Mouse (Mus musculus): Measurements from ENCODE around the gene Crcp.

The Crcp gene

DNA sequence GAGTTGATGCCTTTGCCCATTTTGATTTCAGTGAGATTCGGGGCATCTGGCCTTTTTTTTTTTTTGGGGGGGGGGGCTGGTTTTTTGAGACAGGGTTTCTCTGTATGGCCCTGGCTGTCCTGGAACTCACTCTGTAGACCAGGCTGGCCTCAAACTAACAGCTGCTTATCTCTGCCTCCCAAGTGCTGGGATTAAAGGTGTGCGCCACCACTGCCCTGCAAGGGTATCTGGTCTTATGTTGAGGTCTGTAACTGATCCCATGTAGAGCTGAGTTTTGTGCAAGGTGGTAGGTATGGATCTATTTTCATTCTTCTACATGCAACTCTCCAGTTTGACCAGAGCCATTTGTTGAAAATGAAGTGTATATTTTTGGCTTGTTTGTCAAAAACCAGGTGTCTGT, 27.2 kb downstream of the Crcp start:
- DNase-seq (ENCODE audit: low spot score) = no peak

DNA sequence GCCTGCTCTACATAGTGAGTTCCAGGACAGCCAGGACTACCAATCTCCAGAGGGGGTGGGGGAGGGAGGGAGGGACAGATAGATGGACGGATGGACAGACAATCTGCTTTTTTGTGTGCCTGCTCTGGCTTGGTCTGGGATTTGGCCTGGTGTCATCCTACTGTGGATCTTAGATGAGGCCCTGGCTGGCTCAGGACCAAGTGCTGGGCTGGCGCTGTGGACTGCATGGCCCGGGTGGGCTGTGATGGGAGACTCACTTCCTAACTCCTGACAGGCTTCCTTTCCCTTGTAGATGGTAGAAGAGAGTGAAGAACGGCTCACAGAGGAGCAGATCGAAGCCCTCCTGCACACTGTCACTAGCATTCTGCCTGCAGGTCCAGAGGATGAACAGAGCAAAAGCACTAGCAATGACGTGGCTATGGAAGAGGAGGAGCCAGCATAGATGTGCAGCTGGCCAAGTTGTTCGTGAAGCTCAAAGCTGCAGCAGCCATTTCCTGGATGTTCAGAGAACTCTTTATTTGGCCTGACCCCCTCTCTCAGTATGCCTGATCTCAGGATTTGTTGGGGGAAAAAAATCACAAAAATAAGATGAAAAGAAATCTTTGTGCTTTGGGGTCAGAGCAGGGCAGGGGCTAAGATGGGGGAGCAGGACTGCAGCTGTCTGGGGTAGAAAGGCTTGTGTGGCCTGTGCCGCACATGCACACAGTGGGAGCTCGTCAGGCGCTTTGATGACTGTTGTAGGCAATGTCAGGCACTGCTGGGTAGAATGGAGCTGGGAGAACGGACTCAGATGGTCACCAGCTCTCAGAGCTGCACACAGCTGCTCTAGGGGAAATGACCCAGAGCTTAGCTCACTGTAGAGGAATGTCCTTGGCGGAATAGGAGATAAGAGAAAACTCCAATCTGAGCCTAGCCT, 30.6 kb downstream of the Crcp start:
- DNase-seq (ENCODE audit: low spot score) = no peak

DNA sequence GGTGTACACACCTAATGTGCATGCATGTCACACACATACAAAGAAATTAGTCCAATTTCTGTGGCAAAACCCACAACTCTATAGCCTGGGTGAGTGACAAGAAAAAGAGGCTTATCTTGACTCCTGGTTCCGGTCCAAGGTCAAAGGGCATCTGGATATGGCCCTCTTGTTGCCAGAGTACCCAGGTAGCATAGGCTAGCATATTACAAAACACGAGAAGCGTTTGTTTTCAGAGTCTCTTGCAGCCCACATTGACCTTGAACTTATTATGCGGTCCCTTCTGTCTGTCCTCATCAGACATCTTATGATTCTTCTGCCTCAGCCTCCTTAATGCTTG, 31.2 kb downstream of the Crcp start:
- DNase-seq (ENCODE audit: low spot score) = no peak

DNA sequence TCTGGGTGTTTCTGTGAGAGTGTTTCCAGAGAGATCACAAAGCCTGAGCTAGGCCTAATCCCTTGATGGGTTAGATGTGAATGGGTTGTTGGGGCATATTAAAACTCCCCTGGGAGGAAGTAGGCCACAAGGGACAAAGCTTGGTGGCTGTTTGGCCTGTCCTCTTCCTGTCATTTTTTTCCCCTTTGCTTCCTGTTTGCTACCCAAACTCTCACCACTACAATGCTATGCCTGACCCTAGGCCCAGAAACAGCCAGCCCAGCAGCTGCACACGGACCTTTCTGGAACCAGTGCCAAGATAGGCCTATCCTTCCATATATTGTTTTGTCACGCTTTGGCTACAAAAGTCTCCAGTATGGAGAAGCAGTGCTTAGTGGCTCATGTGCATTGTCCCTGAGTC, 33.0 kb downstream of the Crcp start:
- no peak for DNase-seq (ENCODE audit: low spot score)

DNA sequence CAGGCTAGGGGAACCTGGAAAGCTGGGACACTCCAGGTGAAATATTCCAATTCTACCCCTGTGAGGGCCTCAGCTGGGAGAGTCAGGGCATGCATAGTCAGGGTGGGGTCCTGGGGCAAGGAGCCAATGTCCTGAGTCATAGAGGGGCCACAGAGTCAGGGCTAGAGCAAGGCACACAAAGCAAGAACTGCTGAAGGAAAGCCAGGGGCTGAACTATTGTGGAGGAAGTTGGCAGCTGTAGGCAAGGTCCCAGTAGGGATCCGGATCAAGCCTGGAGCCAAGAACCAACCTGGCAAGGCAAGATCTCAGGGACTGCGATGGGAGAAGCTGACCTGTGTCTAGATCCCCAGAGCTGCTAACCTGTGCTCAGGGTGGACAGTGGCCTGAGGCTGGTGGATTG, 34.7 kb downstream of the Crcp start:
- DNase-seq (ENCODE audit: low spot score) = no peak

DNA sequence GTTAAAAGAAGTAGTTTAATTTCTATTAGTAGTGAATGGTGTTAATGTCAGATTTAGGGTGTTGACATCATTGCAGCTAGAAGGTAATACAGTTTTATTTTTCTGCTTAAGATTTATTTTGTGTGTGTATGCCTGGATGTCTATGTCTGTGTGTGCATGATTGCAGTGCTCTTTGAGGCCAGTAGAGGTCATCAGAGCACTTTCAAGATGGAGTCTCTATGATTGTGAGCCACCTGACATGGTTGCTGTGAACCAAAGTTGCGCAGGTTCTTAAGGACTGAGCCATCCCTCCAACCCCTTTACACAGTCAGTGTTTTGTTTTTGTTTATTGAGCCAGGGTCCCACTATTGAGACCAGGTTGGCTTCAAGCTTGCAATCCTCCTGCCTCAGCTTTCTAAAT, 36.5 kb downstream of the Crcp start:
- DNase-seq (ENCODE audit: low spot score) = no peak

DNA sequence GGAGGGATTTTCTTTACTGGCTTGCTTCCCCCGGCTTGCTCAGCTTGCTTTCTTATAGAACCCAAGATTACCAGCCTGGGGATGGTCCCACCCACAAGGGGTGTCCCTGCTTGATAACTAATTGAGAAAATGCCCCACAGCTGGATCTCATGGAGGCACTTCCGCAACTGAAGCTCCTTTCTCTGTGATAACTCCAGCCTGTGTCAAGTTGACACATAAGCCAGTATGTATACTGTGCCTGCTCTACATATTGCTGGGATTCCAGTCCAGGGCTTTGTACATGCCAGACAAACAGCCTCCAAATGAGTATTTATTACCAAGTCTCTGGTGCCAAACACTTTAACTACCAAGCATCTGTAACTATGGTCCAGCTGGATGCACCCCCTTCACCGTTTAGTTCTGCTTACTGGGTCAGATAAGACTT, 38.8 kb downstream of the Crcp start:
- DNase-seq (ENCODE audit: low spot score) = peak; percentile 77

DNA sequence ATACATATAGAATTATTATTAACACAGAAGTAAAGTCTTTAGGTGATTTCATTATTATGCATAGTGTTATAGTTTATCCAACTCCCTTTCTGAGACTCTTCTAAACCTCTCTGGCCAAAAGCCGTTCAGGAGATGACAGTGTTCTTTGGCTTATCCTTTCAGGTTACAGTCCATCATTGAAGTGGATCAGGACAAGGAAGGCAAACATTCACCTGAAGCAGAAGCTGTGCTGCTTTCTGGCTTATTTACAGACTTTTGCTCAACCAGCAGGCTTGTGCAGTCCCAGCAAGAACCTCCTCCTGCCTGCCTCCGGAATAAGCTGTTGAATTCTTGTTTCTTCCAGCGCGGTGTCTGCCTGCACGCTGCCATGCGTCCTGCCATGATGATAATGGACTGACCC, 43.9 kb downstream of the Crcp start, which contains the start of gene Tpst1:
TSS of gene Tpst1 (plus strand) at position 301 of the 400 bp plus-strand sequence.
- no peak for DNase-seq (ENCODE audit: low spot score)

DNA sequence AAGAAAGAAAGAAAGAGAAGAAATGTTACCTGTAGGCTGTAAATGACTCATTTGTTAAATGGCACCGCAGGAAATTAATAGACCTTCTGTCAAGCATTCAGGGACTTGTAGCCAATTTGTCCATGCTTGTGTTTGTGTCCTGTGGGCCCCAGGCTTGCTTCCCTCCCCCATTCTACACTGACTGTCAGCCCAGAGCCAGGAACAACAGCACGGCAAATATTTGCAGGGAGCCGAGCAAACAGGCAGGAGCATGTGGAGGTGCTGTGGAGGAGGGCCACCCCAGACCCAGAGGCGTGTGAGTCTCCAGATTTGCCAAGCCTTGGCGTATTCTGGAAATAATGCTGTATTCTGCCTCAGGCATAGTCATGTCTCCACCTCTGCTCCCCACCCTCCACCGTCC, 45.4 kb downstream of the Crcp start:
- DNase-seq (ENCODE audit: low spot score) = no peak

DNA sequence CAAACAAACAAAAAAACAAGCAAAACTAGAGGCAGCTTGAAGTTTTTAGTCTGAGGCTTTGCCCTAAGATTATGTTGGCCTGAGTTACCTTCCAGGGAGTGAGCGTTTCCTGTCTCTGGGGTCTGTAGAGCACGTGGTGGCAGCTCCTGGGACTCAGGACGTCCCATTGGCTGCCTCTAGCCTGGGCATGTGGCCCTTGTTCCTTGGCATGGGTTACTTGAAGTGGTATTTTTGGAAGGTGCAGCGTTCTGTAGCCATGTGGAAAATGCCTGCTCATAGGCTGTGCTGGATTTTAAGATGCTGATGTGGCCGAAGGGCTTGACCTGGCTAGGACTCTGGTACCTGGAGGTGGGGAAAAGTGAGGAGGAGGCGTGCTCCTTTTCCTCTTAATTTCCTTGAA, 47.3 kb downstream of the Crcp start:
- no peak for DNase-seq (ENCODE audit: low spot score)

DNA sequence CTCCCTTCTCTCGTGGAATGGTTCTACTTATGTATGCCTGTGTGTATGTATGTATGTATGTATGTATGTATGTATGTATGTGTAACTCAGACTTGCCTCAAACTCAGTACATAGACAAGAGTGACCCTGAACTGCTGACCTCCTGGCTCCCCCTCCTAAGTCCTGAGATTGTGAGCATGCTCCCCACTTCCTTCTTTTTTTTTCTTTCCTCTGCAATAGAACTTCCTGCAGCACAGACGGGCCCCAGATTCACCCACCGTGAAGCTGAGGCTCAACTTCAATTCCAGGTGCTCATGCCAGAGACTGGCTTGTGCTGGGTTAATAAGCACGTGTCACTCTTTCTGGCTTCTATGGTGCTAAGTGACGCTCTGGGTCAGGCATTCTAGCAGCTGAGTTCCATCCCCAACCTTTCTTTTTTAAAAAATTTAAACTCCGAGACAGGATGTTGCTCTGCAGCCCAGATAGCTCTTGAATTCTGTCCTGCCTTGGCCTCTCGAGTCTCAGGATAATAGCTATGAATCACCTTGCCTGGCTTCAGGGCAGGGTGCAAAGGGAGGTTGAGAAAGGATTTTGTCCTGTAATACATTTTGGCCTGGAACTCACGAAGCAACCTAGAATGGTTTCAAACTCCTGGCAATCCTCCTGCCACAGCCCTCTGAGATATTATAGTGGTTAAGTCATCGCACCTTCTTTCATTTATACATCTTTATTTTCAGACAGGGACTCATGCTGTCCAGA, 49.2 kb downstream of the Crcp start:
- DNase-seq (ENCODE audit: low spot score) = no peak

DNA sequence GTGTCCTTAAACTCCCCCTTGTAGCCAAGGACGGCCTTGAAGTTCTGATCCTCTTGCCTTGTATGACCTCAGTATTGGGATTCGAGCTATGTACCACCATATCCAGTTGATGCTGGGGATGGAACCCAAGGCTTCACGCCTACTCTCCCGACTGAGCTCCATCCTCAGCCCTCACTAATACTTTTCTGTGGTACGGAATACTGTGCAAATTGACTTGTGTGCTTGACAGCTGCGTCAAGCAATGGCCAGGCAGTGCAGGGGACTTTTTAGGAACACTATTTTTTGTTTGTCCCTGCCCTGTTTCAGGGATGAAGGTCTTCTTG, 49.7 kb downstream of the Crcp start:
- DNase-seq (ENCODE audit: low spot score) = no peak

DNA sequence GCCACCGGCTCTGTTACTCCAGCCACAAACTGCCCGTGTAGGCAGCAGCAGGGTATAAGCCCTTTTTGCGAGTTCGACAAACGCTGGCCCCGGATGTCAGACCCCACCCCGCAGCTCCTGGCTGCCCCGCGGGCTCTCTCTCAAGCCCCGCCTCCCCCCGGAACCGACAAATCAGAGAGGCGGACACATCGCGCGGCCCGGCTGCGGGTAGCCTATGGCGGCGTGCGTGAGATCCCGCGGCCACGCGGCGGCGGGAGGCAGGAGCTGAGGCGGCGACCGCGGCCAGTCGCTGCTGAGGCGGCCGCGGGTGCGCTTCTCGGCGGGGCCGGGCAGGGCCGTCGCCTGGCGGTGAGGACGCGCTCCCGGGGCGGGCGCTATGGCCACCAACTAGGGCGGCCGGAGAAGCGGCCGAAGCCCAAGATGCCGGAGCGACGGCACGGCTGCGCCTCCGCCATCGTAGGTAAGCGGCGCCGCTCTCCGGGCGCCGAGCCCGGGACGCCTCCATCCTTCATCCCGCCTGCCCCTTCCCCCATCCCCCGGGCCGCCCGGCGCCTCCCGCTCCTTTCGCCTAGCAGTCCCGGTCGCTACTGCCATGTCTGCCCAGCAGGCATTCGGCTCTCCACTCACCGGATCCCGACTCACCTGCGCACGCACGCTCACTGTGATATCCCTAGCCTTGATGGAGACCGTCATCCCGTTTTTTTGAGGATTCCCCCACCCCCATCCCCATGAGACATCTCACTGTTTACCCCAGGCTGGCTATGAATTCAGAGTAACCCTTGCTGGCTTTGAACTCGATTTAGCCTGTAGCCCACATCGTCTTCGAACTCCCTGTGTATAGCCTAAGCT, 50.3 kb downstream of the Crcp start:
- DNase-seq (ENCODE audit: low spot score) = peak; percentile 96

DNA sequence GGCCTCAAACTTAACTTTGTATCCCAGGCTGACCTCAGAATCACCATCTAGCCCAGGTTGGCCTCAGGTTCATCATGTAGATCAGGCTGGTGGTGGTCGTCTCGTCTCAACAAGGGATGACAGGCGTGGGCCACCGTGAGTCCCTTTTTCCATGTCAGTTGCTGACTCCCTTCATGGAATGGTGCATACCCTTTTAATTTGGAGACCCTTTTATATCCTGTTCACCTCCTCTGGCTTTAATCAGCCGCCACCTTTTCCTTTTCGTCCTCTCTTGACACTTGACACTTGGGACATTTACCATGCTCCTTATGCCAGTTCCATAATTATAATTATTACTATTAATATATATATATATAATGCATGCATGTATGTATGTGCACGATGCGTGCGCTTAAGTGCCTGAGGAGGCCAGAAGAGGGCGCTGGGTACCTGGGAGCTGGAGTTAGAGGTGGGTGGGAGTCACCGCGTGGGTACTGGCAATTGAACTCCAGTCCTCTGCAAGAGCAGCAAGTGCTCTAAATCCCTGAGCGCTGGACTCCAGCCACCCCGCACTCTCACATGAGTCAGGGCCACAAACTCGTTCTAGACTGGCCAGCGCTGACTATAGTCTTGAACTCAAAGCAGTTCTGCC, 51.1 kb downstream of the Crcp start:
- DNase-seq (ENCODE audit: low spot score) = no peak

DNA sequence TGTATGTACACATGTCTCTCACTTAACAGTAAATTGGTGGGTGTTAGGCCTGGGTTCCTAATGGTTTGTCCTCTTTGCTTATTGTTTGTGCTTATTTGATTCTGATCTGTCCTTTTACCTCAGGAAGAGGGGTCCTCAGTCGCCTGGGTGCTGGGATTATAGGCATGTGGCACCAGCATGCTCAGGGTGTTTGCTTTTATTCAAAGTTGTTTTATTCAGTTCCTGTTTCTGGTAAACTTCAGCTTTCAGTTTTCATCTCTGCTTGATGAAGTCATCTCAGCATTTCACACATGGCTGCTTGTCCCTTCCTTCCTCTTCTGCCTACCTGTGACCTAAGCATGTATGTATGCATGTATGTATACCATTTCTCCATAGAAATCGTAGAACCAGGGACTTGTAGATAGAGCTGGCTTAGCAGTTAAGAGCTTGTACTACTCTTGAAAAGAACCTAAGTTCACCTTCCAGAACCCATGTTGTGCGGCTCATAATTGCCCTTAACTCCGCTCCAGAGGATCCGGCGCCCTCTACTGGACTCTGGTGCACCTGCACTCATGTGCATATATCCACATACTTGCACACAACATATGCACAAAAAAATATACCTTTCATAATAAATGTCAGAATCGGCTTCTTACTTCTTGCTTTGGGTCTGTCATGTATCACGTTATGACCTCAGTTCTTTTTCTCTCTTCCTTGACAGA, 52.2 kb downstream of the Crcp start:
- DNase-seq (ENCODE audit: low spot score) = no peak

DNA sequence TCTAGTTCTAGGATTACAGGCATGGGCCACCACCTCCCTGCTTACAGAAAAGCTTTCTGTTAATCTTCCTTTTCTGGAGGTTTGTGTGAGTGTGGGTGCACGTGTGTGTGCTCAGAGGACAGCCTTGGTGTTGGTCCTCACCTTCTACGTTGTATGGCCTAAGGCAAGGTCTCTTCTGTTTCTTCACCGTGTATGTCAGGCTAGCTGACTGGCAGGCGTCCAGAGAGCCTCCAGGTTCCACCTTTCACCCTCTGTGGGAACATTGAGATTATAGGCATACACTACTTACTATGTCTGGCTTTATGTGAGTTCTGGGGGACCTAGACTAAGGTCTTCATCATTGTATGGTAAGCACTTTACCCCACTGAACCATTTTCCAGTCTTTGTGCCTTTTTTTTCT, 53.3 kb downstream of the Crcp start:
- no peak for DNase-seq (ENCODE audit: low spot score)

DNA sequence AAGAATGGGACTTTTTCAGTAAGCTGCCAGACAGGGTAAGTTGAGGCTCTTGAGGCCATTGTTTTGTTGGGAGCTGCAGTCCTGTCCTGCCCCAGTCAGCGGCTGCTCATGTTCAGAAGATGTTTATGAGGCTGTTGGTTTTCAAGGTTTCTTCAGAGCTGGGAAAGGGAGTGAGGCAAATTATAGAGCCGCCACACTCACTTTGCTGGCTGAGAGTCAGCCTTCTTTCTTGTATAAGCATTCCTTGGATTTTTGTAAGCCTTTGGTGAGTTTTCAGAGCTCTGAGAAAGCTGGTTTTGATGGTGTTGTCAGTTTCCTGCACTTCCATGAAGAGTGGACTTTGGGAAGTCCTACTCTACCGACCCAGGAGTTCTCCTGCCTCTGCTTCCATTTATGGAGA, 55.2 kb downstream of the Crcp start:
- no peak for DNase-seq (ENCODE audit: low spot score)

DNA sequence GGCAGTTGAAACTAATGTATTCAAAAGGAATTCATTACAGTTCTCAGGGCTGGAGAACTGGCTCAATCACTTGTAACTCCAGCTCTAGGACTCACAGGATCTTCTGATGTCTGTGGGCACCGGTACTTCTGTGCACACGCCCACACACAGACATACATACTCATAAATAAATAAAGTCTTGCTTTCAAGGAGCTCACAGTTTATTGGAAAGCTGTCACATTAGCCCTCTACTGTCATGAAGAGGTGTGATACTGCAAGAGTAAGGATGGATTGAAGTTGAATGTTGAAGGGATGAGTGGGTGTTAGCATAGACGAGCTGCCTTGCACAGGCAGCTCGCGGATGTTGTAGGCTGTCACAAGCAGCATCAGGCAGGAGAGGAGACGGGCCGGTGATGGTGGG, 58.9 kb downstream of the Crcp start:
- DNase-seq (ENCODE audit: low spot score) = no peak

DNA sequence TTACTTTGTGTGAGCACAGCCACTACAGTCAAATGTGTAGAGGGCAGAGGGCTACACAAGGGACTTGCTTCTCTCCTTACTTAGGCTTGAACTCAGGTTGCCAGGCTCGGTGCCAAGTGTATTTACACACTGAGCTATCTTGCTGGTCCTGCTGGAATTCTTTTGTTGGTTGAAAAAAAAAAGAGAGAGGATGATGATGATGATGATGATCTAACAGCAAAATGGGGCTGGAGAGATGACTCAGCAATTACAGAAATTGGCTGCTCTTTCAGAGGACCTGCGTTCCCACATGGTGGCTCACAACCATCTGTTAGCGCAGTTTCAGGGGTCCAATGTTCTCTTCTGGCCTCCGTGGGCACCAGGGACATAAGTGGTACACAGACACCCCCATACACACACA, 59.5 kb downstream of the Crcp start:
- no peak for DNase-seq (ENCODE audit: low spot score)

DNA sequence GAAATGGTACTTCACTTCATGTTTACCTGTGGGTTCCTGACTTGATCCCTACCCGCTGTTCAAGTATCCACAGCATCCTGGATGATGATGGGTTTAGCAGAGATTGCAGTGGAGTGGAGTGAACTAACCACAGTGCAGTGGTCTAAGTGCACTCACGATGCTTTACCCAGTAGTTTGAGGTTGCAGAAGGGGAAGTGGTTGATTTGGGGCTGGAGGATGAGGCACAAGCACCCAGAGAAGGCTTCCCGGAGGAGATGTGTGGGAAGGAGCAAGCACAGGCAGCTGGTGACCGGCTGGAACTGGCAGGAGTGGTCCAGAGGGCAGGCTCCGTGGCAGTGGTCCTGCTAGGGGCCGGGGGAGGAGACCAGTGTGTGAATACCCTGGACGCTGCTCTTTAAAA, 60.1 kb downstream of the Crcp start:
- DNase-seq (ENCODE audit: low spot score) = no peak

DNA sequence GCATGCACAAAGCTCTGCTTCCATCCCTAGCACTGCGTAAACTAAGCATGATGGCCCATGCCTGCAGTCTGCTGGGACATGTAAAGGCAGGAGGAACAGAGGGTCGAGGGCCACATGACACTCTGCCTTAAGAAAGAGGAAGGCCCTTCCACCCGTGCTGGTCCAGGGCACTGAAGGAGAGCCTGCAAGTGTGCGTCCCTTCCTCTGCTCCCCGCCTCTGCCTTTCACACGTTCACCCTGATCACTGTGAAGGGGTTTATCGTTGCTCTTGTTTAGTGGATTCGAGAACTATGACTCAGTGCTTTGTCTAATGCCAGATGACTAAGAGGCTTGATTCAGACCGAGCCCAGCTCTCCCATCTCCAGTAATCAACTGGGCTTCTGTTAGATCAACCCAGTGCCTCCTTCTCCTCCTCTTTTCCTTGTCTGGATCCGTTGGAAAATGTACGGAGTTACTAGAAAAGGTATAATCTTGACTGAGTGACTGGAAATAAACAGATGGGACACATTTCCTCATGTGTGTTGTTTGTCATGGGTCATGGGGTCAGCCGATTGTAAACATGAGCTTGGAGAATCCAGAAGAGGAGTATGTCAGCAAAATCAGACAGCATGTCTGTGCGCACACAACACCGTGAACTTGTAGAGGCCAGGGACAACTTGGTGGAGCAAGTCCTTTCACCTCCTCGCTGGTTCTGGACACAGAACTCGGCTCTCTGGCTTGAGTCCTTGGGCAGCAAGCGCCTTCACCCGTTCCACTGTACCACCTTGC, 60.7 kb downstream of the Crcp start:
- peak; percentile 71 for DNase-seq (ENCODE audit: low spot score)

Measured in MN1 (cell line).